Mouse (Mus musculus) hindbrain, embryonic 12.5 days (tissue): ENCODE measurements around the gene Prkca. TPM values are rescaled to one million over a fixed set of nuclear protein-coding genes. Genes with fewer than 3 reads are reported as not detected.

ENCODE experiments used
- ATAC-seq: fragments of 200-750 bp; cut with Nextera tagmentation; 2 replicates; pipeline ENCODE4 v1.8.0; 2017; ENCODE audit warnings: moderate TSS enrichment; ENCODE audit not compliant: low FRiP score
- H3K27ac ChIP-seq: fragments of 300-500 bp; sonication (generic); 2 replicates; pipeline ENCODE4 v1.5.1; 2016; ENCODE audit warnings: mild to moderate bottlenecking
- H3K27me3 ChIP-seq: fragments of 300-500 bp; sonication (generic); 2 replicates; pipeline ENCODE4 v1.6.1; 2016; ENCODE audit warnings: mild to moderate bottlenecking
- H3K36me3 ChIP-seq: fragments of 300-500 bp; sonication (generic); 2 replicates; pipeline ENCODE4 v1.6.1; 2016; ENCODE audit warnings: mild to moderate bottlenecking
- H3K4me1 ChIP-seq: fragments of 300-500 bp; sonication (generic); 2 replicates; pipeline ENCODE4 v1.6.1; 2016
- H3K4me2 ChIP-seq: fragments of 300-500 bp; sonication (generic); replicated peaks from 2 replicates; pipeline ENCODE4 v1.6.1; 2016; ENCODE audit warnings: mild to moderate bottlenecking
- H3K4me3 ChIP-seq: fragments of 300-500 bp; sonication (generic); 2 replicates; pipeline ENCODE4 v1.5.1; 2016; ENCODE audit warnings: mild to moderate bottlenecking
- H3K9ac ChIP-seq: fragments of 300-500 bp; sonication (generic); 2 replicates; pipeline ENCODE4 v1.6.1; 2016; ENCODE audit warnings: mild to moderate bottlenecking, moderate library complexity
- H3K9me3 ChIP-seq: fragments of 300-500 bp; sonication (generic); replicated peaks from 2 replicates; pipeline ENCODE4 v1.6.1; 2016; ENCODE audit warnings: mild to moderate bottlenecking
- WGBS: fragments of 180-500 bp; shearing (Covaris S2); methylation state at CpG from one replicate; pipeline ENCODE4 v1.1.7; 2016; 5-methylcytosine and 5-hydroxymethylcytosine counted together
- polyA plus RNA-seq: library from polyadenylated mRNA; unstranded; fragments of >200 nt; fragmentation: Nextera tagmentation; extraction: Ambion mirVana; gene quantifications from 2 replicates; pipeline ENCODE4 v1.2.1, GENCODE M21; 2016

Prkca gene
- polyA plus RNA-seq, 1 experiment from 2014 or later = 8.3 TPM

DNA sequence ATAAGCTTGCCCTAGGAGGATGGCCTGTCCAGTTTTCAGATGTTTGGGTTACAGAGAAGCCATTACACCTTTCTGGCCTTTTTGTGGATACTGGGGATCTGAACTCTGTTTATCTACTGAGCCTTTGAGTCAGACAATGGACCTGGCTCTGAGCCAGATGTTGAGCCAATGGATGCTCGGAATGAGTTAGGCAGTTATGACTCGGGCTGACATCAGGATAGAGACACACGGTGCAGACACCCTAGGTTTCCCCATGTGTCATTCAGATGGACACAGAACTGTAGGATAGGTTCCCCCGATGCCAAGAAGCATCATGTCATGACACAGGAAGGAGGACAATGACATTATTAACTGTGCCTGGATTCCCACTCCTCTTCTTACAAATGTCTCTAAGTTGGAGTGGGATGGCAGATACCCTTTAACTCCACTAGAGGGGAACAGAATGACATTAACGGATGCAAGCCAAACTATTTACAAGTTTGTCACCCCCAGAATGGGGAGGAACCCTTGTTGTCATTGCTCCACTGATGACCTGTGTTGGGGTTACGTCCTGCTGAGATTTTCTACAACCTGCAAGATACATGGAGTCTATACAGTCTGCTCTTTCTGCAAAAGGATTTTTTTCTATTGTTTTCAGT lies 271.0 kb downstream of the Prkca start:
- 80% methylated on average over 6 of the region's 6 CpGs for WGBS
- no peak overlapping the region for H3K4me2 ChIP-seq
- no peaks in the 10 kb centered on the region for H3K27me3 ChIP-seq
- H3K27ac ChIP-seq = no peak overlapping the region
- H3K9me3 ChIP-seq = no peaks in the 10 kb centered on the region
- no peak overlapping the region for H3K4me3 ChIP-seq
- no peak for ATAC-seq
- no peaks in the 10 kb centered on the region for H3K4me1 ChIP-seq
- no peaks in the 10 kb centered on the region for H3K36me3 ChIP-seq
- no peak overlapping the region for H3K9ac ChIP-seq

DNA sequence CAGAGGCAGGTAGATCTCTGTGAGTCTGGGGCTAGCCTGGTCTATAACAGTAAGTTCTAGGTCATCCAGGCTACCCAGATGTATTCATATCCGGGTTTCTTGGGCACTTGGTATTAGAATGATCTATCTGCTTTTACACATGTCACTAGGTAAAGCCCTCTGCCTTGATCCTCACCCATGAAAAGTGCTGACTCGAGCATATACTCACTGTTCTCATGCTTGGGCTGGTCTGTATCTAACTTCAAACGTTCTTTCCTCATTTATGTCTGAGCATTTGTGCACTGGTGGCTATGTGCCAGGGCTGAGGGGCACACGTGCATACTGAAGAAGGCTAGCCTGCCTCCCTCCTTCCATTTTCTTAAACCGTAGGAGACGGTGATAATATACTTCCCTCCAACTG lies 272.5 kb downstream of the Prkca start:
- H3K4me2 ChIP-seq = no peak overlapping the region
- no peaks in the 10 kb centered on the region for H3K36me3 ChIP-seq
- no peaks in the 10 kb centered on the region for H3K4me1 ChIP-seq
- WGBS = 78% methylated on average over 6 of the region's 6 CpGs
- no peak overlapping the region for H3K4me3 ChIP-seq
- no peaks in the 10 kb centered on the region for H3K9me3 ChIP-seq
- H3K9ac ChIP-seq = no peak overlapping the region
- H3K27me3 ChIP-seq = no peaks in the 10 kb centered on the region
- H3K27ac ChIP-seq = no peak overlapping the region
- no peak for ATAC-seq

DNA sequence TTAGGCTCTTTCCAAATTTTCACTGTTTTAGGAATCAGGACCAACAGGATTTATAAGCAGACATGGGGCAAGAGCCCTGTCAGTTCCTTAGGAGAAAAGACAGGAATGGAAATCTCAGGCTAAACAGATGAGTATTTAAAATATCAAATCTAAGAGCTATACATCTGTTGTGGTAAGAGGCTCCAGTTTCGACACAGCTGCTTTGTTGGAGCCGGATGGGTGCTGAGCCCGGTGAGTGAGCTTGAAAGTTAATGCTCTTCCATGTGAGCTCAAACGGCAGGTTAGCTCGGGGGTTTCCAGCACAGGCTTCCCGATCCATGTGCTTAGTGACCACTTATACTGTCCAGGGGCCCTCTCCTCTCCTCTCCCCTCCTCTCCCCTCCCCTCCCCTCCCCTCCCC lies 273.7 kb downstream of the Prkca start:
- Histone ChIP-seq H3K27me3 (no peaks in the 10 kb centered on the region), H3K4me1 (no peaks in the 10 kb centered on the region), H3K4me2 (no peak overlapping the region), H3K36me3 (no peaks in the 10 kb centered on the region), H3K9ac (no peak overlapping the region), H3K4me3 (no peak overlapping the region), H3K27ac (no peak overlapping the region), H3K9me3 (no peaks in the 10 kb centered on the region)
- WGBS = 77% methylated on average over 6 of the region's 6 CpGs
- ATAC-seq = no peak

DNA sequence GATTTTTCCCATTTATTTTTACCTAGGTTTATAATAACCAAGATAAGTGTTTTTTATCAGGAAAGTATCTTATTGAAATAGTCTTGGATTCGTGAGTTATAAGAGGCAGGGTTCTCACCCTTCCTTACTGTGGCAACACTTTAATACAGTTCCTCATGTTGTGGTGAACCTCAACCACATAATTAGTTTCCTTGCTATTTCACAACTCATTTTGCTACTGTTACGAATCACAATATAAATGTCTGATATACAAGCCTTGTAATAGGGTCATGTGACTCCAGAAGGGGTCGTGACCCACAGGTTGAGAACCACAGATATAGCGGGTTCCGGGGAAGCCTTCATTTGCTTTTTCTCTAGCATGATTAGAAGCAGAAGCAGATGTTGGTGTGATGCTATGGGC lies 275.3 kb downstream of the Prkca start:
- no peak overlapping the region for H3K27ac ChIP-seq
- no peak overlapping the region for H3K4me3 ChIP-seq
- H3K4me1 ChIP-seq = no peaks in the 10 kb centered on the region
- no peak overlapping the region for H3K4me2 ChIP-seq
- H3K9ac ChIP-seq = no peak overlapping the region
- no peaks in the 10 kb centered on the region for H3K36me3 ChIP-seq
- 90% methylated on average over 5 of the region's 5 CpGs for WGBS
- H3K27me3 ChIP-seq = no peaks in the 10 kb centered on the region
- no peaks in the 10 kb centered on the region for H3K9me3 ChIP-seq
- ATAC-seq = no peak

DNA sequence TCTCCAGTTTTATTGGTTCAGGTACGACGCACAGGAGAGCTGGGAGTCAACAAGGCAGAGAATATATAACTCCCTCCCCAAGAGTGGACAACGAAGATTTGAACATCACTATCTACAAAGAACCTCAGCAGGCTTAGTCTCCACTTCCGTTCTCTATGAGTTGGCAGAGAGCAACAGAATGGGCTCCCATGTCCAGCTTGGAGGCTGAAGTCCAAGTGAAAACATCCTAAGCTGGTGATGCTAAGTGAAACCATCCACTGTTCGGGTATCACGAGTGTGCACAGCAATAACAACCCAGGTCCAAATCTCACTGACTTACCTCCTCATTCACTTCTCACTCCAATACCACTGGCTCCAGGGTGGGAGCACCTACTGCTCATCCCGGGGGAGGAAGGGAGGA lies 276.6 kb downstream of the Prkca start:
- H3K9ac ChIP-seq = no peak overlapping the region
- H3K27ac ChIP-seq = no peak overlapping the region
- H3K4me2 ChIP-seq = no peak overlapping the region
- no peaks in the 10 kb centered on the region for H3K36me3 ChIP-seq
- H3K9me3 ChIP-seq = no peaks in the 10 kb centered on the region
- no peak for ATAC-seq
- H3K4me3 ChIP-seq = no peak overlapping the region
- H3K4me1 ChIP-seq = no peaks in the 10 kb centered on the region; the same call in 1 of the 2 replicates
- no peaks in the 10 kb centered on the region for H3K27me3 ChIP-seq
- 95% methylated on average over 7 of the region's 7 CpGs for WGBS

DNA sequence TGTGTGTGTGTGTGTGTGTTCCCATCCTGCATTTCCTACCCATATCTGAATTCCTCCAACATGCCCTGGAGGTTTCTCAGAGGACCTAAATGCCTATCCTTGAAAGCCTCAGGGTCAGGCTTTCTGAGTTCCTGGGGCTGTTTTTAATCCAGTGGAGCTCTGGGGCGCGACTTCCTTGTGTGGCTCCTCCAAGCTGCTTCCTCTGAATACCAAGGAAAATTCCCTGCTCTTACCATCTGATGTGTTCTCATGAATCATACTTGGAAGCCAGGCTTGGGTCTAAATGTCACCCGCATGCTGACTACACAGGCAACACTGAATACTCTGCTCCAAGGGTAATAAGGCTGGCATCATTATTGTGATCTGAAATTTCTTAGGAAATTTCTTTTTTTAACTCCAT lies 279.3 kb downstream of the Prkca start:
- no peak for ATAC-seq
- Histone ChIP-seq H3K9me3 (no peaks in the 10 kb centered on the region), H3K27me3 (no peaks in the 10 kb centered on the region), H3K4me2 (no peak overlapping the region), H3K4me3 (no peak overlapping the region), H3K4me1 (no peaks in the 10 kb centered on the region; the same call in 1 of the 2 replicates), H3K27ac (no peak overlapping the region), H3K9ac (no peak overlapping the region), H3K36me3 (no peaks in the 10 kb centered on the region)
- WGBS = 79% methylated on average over 3 of the region's 3 CpGs

DNA sequence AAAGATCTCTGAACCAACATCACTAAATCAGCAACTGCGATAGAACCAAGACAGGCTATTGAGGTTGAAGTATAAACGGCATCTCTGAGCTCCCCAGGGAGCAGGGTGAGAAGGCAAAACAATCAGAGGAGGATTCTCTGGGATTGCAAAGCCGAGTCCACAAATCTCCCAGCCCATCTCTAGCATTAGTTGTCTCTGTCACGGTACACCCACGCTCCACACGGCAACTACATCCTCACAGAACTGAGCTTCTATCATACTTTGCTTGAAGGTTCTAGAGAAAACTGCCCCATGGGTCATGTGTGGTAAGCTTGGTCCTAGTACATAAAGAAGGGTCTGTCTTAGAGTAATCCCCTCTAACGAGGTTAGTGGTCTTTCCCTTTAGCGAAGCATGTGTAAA lies 280.6 kb downstream of the Prkca start:
- no peak overlapping the region for H3K27ac ChIP-seq
- 72% methylated on average over 8 of the region's 8 CpGs for WGBS
- no peaks in the 10 kb centered on the region for H3K36me3 ChIP-seq
- no peak overlapping the region for H3K9ac ChIP-seq
- ATAC-seq = no peak
- no peaks in the 10 kb centered on the region for H3K27me3 ChIP-seq
- H3K4me2 ChIP-seq = no peak overlapping the region
- H3K4me3 ChIP-seq = no peak overlapping the region
- no peaks in the 10 kb centered on the region; the same call in 1 of the 2 replicates for H3K4me1 ChIP-seq
- H3K9me3 ChIP-seq = no peaks in the 10 kb centered on the region

DNA sequence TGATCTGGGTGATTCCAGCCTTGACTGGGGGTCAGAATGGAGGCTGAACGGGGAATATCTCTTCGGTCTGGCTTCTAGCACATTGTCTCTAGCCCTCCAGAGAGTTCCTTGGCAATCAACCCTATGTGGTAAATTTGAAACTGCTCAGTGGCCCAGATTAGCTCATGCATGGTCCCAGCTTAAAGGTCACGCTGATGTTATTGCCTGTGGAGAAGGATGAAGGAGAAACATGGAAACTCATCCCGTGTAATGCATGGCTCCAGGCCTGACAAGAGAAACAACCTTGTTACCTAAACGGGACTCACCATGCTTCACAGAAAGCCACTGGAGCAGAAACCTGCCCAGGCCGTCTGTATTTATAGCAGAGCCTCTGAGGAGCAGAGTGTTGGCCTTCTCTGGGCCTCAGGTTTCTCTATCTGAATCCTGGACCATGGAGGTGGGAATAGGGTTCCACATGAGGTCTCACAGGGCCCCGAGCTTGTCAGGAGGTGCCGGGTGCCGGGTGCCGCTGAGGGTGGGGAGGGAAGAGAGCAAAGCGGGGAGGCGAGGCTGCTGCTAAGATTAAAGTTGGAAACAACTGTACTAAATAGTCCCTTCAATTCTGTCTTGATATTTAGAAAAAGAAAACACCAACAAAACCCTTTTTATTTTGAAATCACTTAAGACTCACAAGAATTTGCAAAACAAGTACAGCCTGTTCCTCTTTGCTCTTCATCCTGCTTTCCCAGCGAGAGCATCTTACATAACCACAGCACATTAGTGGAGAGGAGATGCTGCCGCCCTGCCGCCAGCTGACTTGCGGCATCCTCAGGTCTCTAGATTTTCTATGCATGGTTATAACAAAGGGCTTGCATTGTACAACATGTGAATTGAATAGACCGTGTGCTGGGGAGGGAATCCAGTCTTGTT lies 281.9 kb downstream of the Prkca start:
- no peak overlapping the region for H3K4me3 ChIP-seq
- 81% methylated on average over 17 of the region's 17 CpGs for WGBS
- H3K4me2 ChIP-seq = no peak overlapping the region
- H3K9ac ChIP-seq = no peak overlapping the region
- H3K36me3 ChIP-seq = no peaks in the 10 kb centered on the region
- H3K9me3 ChIP-seq = no peaks in the 10 kb centered on the region
- H3K27me3 ChIP-seq = no peaks in the 10 kb centered on the region
- no peak overlapping the region for H3K27ac ChIP-seq
- no peak for ATAC-seq
- no peaks in the 10 kb centered on the region; the same call in 1 of the 2 replicates for H3K4me1 ChIP-seq

DNA sequence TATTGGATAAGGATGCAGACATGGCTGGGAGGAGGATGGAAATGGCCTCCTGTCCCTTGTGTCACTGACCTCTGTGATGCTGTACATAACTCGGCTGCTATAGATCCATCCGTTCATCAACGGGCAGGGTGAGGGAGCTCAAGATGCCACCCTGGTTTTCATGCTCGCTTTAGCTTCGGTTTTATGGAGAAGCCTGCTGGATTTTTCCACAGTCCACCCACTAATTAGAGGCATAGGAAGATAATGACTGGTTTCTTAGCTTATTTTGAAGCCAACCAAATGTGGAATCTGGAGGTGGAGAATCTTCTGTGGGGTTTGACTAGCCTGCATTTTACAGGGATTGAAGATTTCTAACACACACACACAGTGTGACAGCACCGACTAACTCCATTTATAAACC lies 286.6 kb downstream of the Prkca start:
- no peaks in the 10 kb centered on the region for H3K27me3 ChIP-seq
- H3K4me1 ChIP-seq = no peaks in the 10 kb centered on the region
- no peaks in the 10 kb centered on the region for H3K36me3 ChIP-seq
- no peak overlapping the region for H3K4me2 ChIP-seq
- no peak overlapping the region for H3K9ac ChIP-seq
- WGBS = 85% methylated on average over 6 of the region's 6 CpGs
- H3K4me3 ChIP-seq = no peak overlapping the region
- no peak overlapping the region for H3K27ac ChIP-seq
- ATAC-seq = no peak
- no peaks in the 10 kb centered on the region for H3K9me3 ChIP-seq

DNA sequence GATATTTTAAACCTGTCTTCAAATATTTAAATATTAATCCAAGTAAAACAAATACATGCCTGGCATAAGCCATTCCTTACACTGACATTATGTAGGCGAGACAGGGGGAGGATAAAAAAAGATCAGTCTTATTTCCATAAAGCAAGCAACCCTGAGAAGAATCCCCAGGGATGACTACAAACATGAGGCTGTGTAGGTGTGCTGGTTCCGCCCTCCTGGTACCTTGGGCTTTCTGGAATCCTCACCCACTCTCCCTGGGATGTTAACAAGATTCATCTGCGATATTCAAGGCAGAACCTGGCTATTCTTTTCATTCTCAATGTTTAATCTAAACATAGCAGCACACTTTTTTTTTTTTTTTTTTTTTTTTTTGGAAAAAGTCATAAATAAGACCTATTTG lies 289.1 kb downstream of the Prkca start:
- Histone ChIP-seq H3K4me1 (no peaks in the 10 kb centered on the region), H3K36me3 (no peaks in the 10 kb centered on the region), H3K9me3 (0 out of 2 replicates have a peak, but pooled peaks cover 2% of the 10 kb centered on the region), H3K9ac (no peak overlapping the region), H3K27me3 (no peaks in the 10 kb centered on the region), H3K27ac (no peak overlapping the region), H3K4me2 (no peak overlapping the region), H3K4me3 (no peak overlapping the region)
- WGBS = 88% methylated on average over 3 of the region's 3 CpGs
- ATAC-seq = no peak

DNA sequence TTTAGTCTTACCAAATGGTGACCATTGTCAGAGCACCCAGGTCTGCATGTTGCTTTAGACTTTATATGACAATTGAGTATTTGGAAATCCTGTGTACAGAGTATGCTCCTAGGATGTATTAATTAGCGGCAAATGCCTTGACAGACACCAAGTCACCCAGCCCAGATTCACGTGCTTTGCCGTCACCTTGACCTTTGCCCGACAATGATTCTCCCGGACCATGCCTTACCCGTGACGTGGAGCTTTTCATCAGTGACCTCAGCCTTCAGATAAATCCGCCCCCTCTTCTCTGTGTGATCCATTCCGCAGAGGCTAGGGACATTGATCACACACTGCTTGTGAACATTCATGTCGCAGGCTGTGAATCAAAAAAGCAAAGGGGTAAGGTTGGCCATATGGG lies 290.0 kb downstream of the Prkca start:
- 74% methylated on average over 10 of the region's 10 CpGs for WGBS
- Histone ChIP-seq H3K4me2 (no peak overlapping the region), H3K36me3 (no peaks in the 10 kb centered on the region), H3K9me3 (0 out of 2 replicates have a peak, but pooled peaks cover 2% of the 10 kb centered on the region), H3K4me3 (no peak overlapping the region), H3K4me1 (no peaks in the 10 kb centered on the region), H3K27me3 (no peaks in the 10 kb centered on the region), H3K9ac (no peak overlapping the region), H3K27ac (no peak overlapping the region)
- no peak for ATAC-seq

DNA sequence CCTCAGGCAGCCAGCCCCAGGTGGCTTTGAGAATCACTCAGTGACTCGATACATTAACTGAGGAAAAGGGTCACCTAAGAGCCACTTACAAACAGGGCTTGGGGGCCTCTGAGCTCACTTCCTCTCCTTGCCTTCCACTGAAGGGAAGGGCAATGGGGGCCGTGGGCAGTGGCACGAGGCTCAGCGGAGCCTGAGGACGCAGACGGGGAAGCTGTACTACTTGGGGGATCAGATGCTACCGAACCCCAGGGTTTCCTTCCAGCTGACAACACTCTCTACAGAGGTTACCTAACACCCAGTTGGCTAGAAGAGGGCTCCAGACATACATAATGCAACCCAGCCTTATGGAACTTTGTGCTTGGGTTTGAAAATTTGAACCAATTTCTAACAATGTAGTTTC lies 302.1 kb downstream of the Prkca start:
- ATAC-seq = no peak
- 79% methylated on average over 7 of the region's 7 CpGs for WGBS
- H3K36me3 ChIP-seq = no peaks in the 10 kb centered on the region

DNA sequence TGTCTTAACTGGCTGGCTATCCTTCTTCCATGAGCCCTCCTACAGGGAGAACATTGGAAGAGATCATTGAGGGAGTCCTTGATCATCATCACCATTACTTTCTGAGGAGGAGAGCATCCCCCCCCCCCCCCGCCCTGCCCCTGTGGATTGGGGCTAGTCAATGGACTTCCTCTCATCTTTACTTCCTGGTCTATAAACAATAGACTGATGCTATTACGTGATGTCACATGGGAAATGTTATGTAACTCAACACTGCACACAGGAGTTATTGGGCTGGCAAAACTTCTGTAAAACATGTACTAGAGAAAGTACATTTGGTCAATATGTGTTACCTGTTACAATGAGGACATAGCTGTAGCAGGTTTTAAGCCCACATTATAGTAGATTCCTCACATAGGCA lies 302.9 kb downstream of the Prkca start:
- no peaks in the 10 kb centered on the region for H3K4me1 ChIP-seq
- no peak overlapping the region for H3K4me3 ChIP-seq
- WGBS = 83% methylated on average over 2 of the region's 2 CpGs
- H3K9ac ChIP-seq = no peak overlapping the region
- H3K4me2 ChIP-seq = no peak overlapping the region
- H3K9me3 ChIP-seq = no peaks in the 10 kb centered on the region
- no peak for ATAC-seq
- no peaks in the 10 kb centered on the region; the same call in 1 of the 2 replicates for H3K27me3 ChIP-seq
- no peaks in the 10 kb centered on the region for H3K36me3 ChIP-seq
- H3K27ac ChIP-seq = no peak overlapping the region

More for the DNA sequence above, 302.1 kb downstream of the Prkca start:
- Histone ChIP-seq H3K9ac (no peak overlapping the region), H3K4me1 (no peaks in the 10 kb centered on the region), H3K27me3 (no peaks in the 10 kb centered on the region), H3K4me2 (no peak overlapping the region), H3K27ac (no peak overlapping the region), H3K9me3 (no peaks in the 10 kb centered on the region), H3K4me3 (no peak overlapping the region)
